Mouse (Mus musculus) neural tube, embryonic 14.5 days (tissue): ENCODE data around the gene Ranbp3l. TPM values are rescaled to one million over a fixed set of nuclear protein-coding genes. Genes with fewer than 3 reads are reported as not detected.

Experiments used
- ATAC-seq: fragments of 200-750 bp; cut with Nextera tagmentation; 2 replicates; pipeline ENCODE4 v1.8.0; 2017; ENCODE audit warnings: low read depth, mild to moderate bottlenecking, moderate TSS enrichment, moderate library complexity
- H3K27ac ChIP-seq: fragments of 300-500 bp; sonication (generic); 2 replicates; pipeline ENCODE4 v1.5.1; 2014; ENCODE audit warnings: low read depth, mild to moderate bottlenecking, control low read depth, low read length, moderate library complexity, mixed read lengths
- H3K27me3 ChIP-seq: fragments of 300-500 bp; sonication (generic); 2 replicates; pipeline ENCODE4 v1.6.1; 2014; ENCODE audit warnings: low read length; ENCODE audit not compliant: control insufficient read depth, insufficient read depth
- H3K36me3 ChIP-seq: fragments of 300-500 bp; sonication (generic); 2 replicates; pipeline ENCODE4 v1.6.1; 2014; ENCODE audit warnings: low read length, mixed read lengths; ENCODE audit not compliant: control insufficient read depth, insufficient read depth
- H3K4me1 ChIP-seq: fragments of 300-500 bp; sonication (generic); 2 replicates; pipeline ENCODE4 v1.6.1; 2014; ENCODE audit warnings: low read length; ENCODE audit not compliant: control insufficient read depth, insufficient read depth
- H3K4me2 ChIP-seq: fragments of 300-500 bp; sonication (generic); 2 replicates; pipeline ENCODE4 v1.6.1; 2014; ENCODE audit warnings: mild to moderate bottlenecking, low read depth, low read length, control low read depth
- H3K4me3 ChIP-seq: fragments of 300-500 bp; sonication (generic); 2 replicates; pipeline ENCODE4 v1.5.1; 2014; ENCODE audit warnings: low read depth, low read length, control low read depth, mixed read lengths
- H3K9ac ChIP-seq: fragments of 300-500 bp; sonication (generic); replicated peaks from 2 replicates; pipeline ENCODE4 v1.6.1; 2014; ENCODE audit warnings: low read depth, mild to moderate bottlenecking, control low read depth, low read length, mixed read lengths
- H3K9me3 ChIP-seq: fragments of 300-500 bp; sonication (generic); 2 replicates; pipeline ENCODE4 v1.6.1; 2016; ENCODE audit warnings: low read length; ENCODE audit not compliant: control insufficient read depth
- WGBS: fragments of 180-500 bp; shearing (Covaris S2); extraction: QIAGEN DNeasy Blood & Tissue Kit; methylation state at CpG from one replicate; pipeline ENCODE4 v1.1.7; 2014; 5-methylcytosine and 5-hydroxymethylcytosine counted together
- polyA plus RNA-seq: library from polyadenylated mRNA; unstranded; fragments of >200 nt; fragmentation: Nextera tagmentation; extraction: Ambion mirVana; gene quantifications from 2 replicates; pipeline ENCODE4 v1.2.1, GENCODE M21; 2014

Ranbp3l gene
- polyA plus RNA-seq, 1 experiment from 2014 or later = 0.21 TPM

GRCm38 (mm10) chr15:9100446-9101077, 132.8 kb downstream of the Ranbp3l start:
- Histone ChIP-seq H3K9me3 (no peaks in the 10 kb centered on the region), H3K9ac (no peak overlapping the region), H3K27ac (no peak overlapping the region), H3K4me3 (no peak overlapping the region), H3K36me3 (peaks cover 19% of the 10 kb centered on the region; the same call in 1 of the 2 replicates), H3K27me3 (no peaks in the 10 kb centered on the region), H3K4me2 (no peak overlapping the region), H3K4me1 (no peaks in the 10 kb centered on the region)
- ATAC-seq = peak; percentile 78; the same call in 1 of the 2 replicates
- 83% methylated on average over 10 of the region's 10 CpGs for WGBS

- Histone ChIP-seq H3K36me3 (peaks cover 10% of the 10 kb centered on the region), H3K27me3 (no peaks in the 10 kb centered on the region), H3K27ac (no peak overlapping the region), H3K4me1 (no peaks in the 10 kb centered on the region), H3K4me2 (no peak overlapping the region), H3K9me3 (no peaks in the 10 kb centered on the region), H3K9ac (no peak overlapping the region), H3K4me3 (no peak overlapping the region)
- WGBS = 76% methylated on average over 13 of the region's 13 CpGs
- ATAC-seq = no peak
Measured at GRCm38 (mm10) chr15:9106303-9107074, 138.7 kb downstream of the Ranbp3l start.

- Histone ChIP-seq H3K9me3 (no peaks in the 10 kb centered on the region), H3K4me2 (no peak overlapping the region), H3K27ac (no peak overlapping the region), H3K4me3 (no peak overlapping the region), H3K4me1 (no peaks in the 10 kb centered on the region), H3K9ac (no peak overlapping the region), H3K36me3 (peaks cover 22% of the 10 kb centered on the region), H3K27me3 (no peaks in the 10 kb centered on the region)
- no peak; the same call in 1 of the 2 replicates for ATAC-seq
- 82% methylated on average over 6 of the region's 6 CpGs for WGBS
Measured at GRCm38 (mm10) chr15:9110526-9111347, 143.0 kb downstream of the Ranbp3l start.

GRCm38 (mm10) chr15:9111648-9112047, 143.9 kb downstream of the Ranbp3l start:
- Histone ChIP-seq H3K4me2 (no peak overlapping the region), H3K36me3 (peaks cover 21% of the 10 kb centered on the region), H3K9ac (no peak overlapping the region), H3K4me1 (no peaks in the 10 kb centered on the region), H3K9me3 (no peaks in the 10 kb centered on the region), H3K27me3 (no peaks in the 10 kb centered on the region), H3K27ac (no peak overlapping the region), H3K4me3 (no peak overlapping the region)
- WGBS = 84% methylated on average over 3 of the region's 3 CpGs
- ATAC-seq = no peak

GRCm38 (mm10) chr15:9113556-9113955, 145.8 kb downstream of the Ranbp3l start:
- Histone ChIP-seq H3K4me2 (no peak overlapping the region), H3K9ac (no peak overlapping the region), H3K27ac (no peak overlapping the region), H3K9me3 (no peaks in the 10 kb centered on the region), H3K27me3 (no peaks in the 10 kb centered on the region), H3K36me3 (peaks cover 30% of the 10 kb centered on the region), H3K4me1 (no peaks in the 10 kb centered on the region), H3K4me3 (no peak overlapping the region)
- 83% methylated on average over 9 of the region's 9 CpGs for WGBS
- ATAC-seq = no peak; the same call in 1 of the 2 replicates

- Histone ChIP-seq H3K9me3 (no peaks in the 10 kb centered on the region), H3K4me3 (no peak overlapping the region), H3K36me3 (peaks cover 35% of the 10 kb centered on the region), H3K27me3 (no peaks in the 10 kb centered on the region), H3K4me1 (no peaks in the 10 kb centered on the region), H3K9ac (no peak overlapping the region), H3K27ac (no peak overlapping the region), H3K4me2 (no peak overlapping the region)
- 0 out of 2 replicates have a peak, but pooled peaks have one; percentile 14 for ATAC-seq
- WGBS = 88% methylated on average over 4 of the region's 4 CpGs
Measured at GRCm38 (mm10) chr15:9114131-9114530, 146.4 kb downstream of the Ranbp3l start.

- H3K4me1 ChIP-seq = no peaks in the 10 kb centered on the region
- H3K27me3 ChIP-seq = no peaks in the 10 kb centered on the region
- peaks cover 38% of the 10 kb centered on the region for H3K36me3 ChIP-seq
- no peak overlapping the region for H3K4me2 ChIP-seq
- no peak overlapping the region for H3K4me3 ChIP-seq
- H3K9ac ChIP-seq = no peak overlapping the region
- no peaks in the 10 kb centered on the region for H3K9me3 ChIP-seq
- H3K27ac ChIP-seq = no peak overlapping the region
- ATAC-seq = no peak
- 79% methylated on average over 5 of the region's 5 CpGs for WGBS
Measured at GRCm38 (mm10) chr15:9114599-9114998, 146.8 kb downstream of the Ranbp3l start.
